Mouse (Mus musculus) heart, postnatal 0 days (tissue): ENCODE measurements around the gene Vps41. TPM values are rescaled to one million over a fixed set of nuclear protein-coding genes. Genes with fewer than 3 reads are reported as not detected.

ENCODE experiments used
- ATAC-seq: fragments of 200-750 bp; cut with Nextera tagmentation; 2 replicates; pipeline ENCODE4 v1.8.0; 2017; ENCODE audit warnings: low read depth, moderate number of reproducible peaks, moderate library complexity; ENCODE audit not compliant: insufficient read depth
- DNase-seq: peaks from one replicate; pipeline ENCODE4 v3.0.0-alpha.2; 2016; ENCODE audit warnings: low spot score
- H3K27ac ChIP-seq: fragments of 300-500 bp; sonication (generic); 2 replicates; pipeline ENCODE4 v1.5.1; 2014; ENCODE audit warnings: low read depth, mild to moderate bottlenecking
- H3K27me3 ChIP-seq: fragments of 300-500 bp; sonication (generic); 2 replicates; pipeline ENCODE4 v1.6.1; 2014; ENCODE audit warnings: low read length, mixed read lengths; ENCODE audit not compliant: control insufficient read depth, insufficient read depth
- H3K36me3 ChIP-seq: fragments of 300-500 bp; sonication (generic); replicated peaks from 2 replicates; pipeline ENCODE4 v1.6.1; 2014; ENCODE audit warnings: low read length, mixed read lengths; ENCODE audit not compliant: control insufficient read depth, insufficient read depth
- H3K4me1 ChIP-seq: fragments of 300-500 bp; sonication (generic); 2 replicates; pipeline ENCODE4 v1.6.1; 2014; ENCODE audit warnings: antibody characterized with exemption; ENCODE audit not compliant: control insufficient read depth, insufficient read depth
- H3K4me2 ChIP-seq: fragments of 300-500 bp; sonication (generic); 2 replicates; pipeline ENCODE4 v1.6.1; 2014; ENCODE audit warnings: low read depth, mild to moderate bottlenecking, low read length, moderate library complexity
- H3K4me3 ChIP-seq: fragments of 300-500 bp; sonication (generic); 2 replicates; pipeline ENCODE4 v1.5.1; 2014; ENCODE audit warnings: low read depth, low read length
- H3K9ac ChIP-seq: fragments of 300-500 bp; sonication (generic); replicated peaks from 2 replicates; pipeline ENCODE4 v1.6.1; 2014; ENCODE audit warnings: low read depth, low read length, mixed read lengths
- H3K9me3 ChIP-seq: fragments of 300-500 bp; sonication (generic); replicated peaks from 2 replicates; pipeline ENCODE4 v1.6.1; 2016; ENCODE audit warnings: low read length; ENCODE audit not compliant: control insufficient read depth
- CTCF ChIP-seq: IDR thresholded peaks from 2 replicates; pipeline ENCODE4 v1.5.1; 2016; ENCODE audit warnings: antibody characterized with exemption, control low read depth, low read depth
- EP300 ChIP-seq: IDR thresholded peaks from 2 replicates; pipeline ENCODE4 v1.6.1; 2016; ENCODE audit warnings: antibody characterized with exemption, low read depth
- WGBS: fragments of 180-500 bp; shearing (Covaris S2); extraction: QIAGEN DNeasy Blood & Tissue Kit; methylation state at CpG from one replicate; pipeline ENCODE4 v1.1.7; 2014; 5-methylcytosine and 5-hydroxymethylcytosine counted together
- polyA plus RNA-seq: library from polyadenylated mRNA; unstranded; fragments of >200 nt; fragmentation: Nextera tagmentation; extraction: Ambion mirVana; gene quantifications from 2 replicates; pipeline ENCODE4 v1.2.1, GENCODE M21; 2015
- total RNA-seq: library from RNA; depleted of rRNA; stranded (reverse); fragments of >200 nt; gene quantifications from 2 replicates; pipeline ENCODE4 v1.2.3, GENCODE M21; 2014; ENCODE audit warnings: low replicate concordance

Vps41 gene
- total and polyA plus RNA-seq, 2 experiments from 2014 or later = 25.2 to 32.6 TPM

- no peaks in the 10 kb centered on the region for H3K27me3 ChIP-seq
- no peak overlapping the region for H3K4me2 ChIP-seq
- 81% methylated on average over 1 of the region's 1 CpGs for WGBS
- H3K9ac ChIP-seq = no peak overlapping the region
- no peaks in the 10 kb centered on the region for H3K9me3 ChIP-seq
- DNase-seq (no peak), ATAC-seq (no peak)
- H3K4me3 ChIP-seq = no peak overlapping the region
- H3K4me1 ChIP-seq = no peaks in the 10 kb centered on the region
- no peaks in the 10 kb centered on the region for H3K36me3 ChIP-seq
- TF ChIP-seq CTCF = no peak
- no peak for TF ChIP-seq EP300
- no peak overlapping the region for H3K27ac ChIP-seq
Observed at GRCm38 (mm10) chr13:18761452-18761851, 44.4 kb downstream of the Vps41 start.

GRCm38 (mm10) chr13:18767893-18768292, 50.8 kb downstream of the Vps41 start:
- H3K27me3 ChIP-seq = no peaks in the 10 kb centered on the region
- H3K4me1 ChIP-seq = no peaks in the 10 kb centered on the region
- no peak for ATAC-seq
- no peaks in the 10 kb centered on the region for H3K36me3 ChIP-seq
- no peak overlapping the region for H3K27ac ChIP-seq
- no peak overlapping the region for H3K9ac ChIP-seq
- DNase-seq = no peak
- 25% methylated on average over 2 of the region's 2 CpGs for WGBS
- no peak for TF ChIP-seq EP300
- no peak for TF ChIP-seq CTCF
- H3K9me3 ChIP-seq = no peaks in the 10 kb centered on the region
- H3K4me2 ChIP-seq = no peak overlapping the region
- H3K4me3 ChIP-seq = no peak overlapping the region

GRCm38 (mm10) chr13:18768495-18768894, 51.4 kb downstream of the Vps41 start:
- no peak for ATAC-seq
- H3K4me1 ChIP-seq = no peaks in the 10 kb centered on the region
- no peaks in the 10 kb centered on the region for H3K9me3 ChIP-seq
- no peak overlapping the region for H3K9ac ChIP-seq
- H3K27ac ChIP-seq = no peak overlapping the region
- H3K4me2 ChIP-seq = no peak overlapping the region
- TF ChIP-seq CTCF (no peak), EP300 (no peak)
- WGBS = 83% methylated on average over 3 of the region's 3 CpGs
- H3K36me3 ChIP-seq = no peaks in the 10 kb centered on the region
- H3K27me3 ChIP-seq = no peaks in the 10 kb centered on the region
- DNase-seq = no peak
- no peak overlapping the region for H3K4me3 ChIP-seq

- DNase-seq = no peak
- no peaks in the 10 kb centered on the region for H3K9me3 ChIP-seq
- no peaks in the 10 kb centered on the region for H3K36me3 ChIP-seq
- no peak overlapping the region for H3K27ac ChIP-seq
- no peak overlapping the region for H3K4me2 ChIP-seq
- no peaks in the 10 kb centered on the region for H3K4me1 ChIP-seq
- no peak overlapping the region for H3K9ac ChIP-seq
- 83% methylated on average over 8 of the region's 8 CpGs for WGBS
- no peak for TF ChIP-seq EP300
- no peak for TF ChIP-seq CTCF
- H3K4me3 ChIP-seq = no peak overlapping the region
- H3K27me3 ChIP-seq = no peaks in the 10 kb centered on the region
- no peak for ATAC-seq
Observed at GRCm38 (mm10) chr13:18773437-18774198, 56.5 kb downstream of the Vps41 start.

GRCm38 (mm10) chr13:18781250-18781649, 64.2 kb downstream of the Vps41 start:
- Histone ChIP-seq H3K4me3 (no peak overlapping the region), H3K9me3 (no peaks in the 10 kb centered on the region), H3K36me3 (no peaks in the 10 kb centered on the region), H3K4me2 (no peak overlapping the region), H3K27me3 (no peaks in the 10 kb centered on the region), H3K27ac (no peak overlapping the region), H3K4me1 (no peaks in the 10 kb centered on the region), H3K9ac (no peak overlapping the region)
- no peak for DNase-seq
- ATAC-seq = no peak
- WGBS = 72% methylated on average over 2 of the region's 2 CpGs
- TF ChIP-seq EP300 (no peak), CTCF (no peak)

- H3K4me3 ChIP-seq = no peak overlapping the region
- ATAC-seq (no peak), DNase-seq (no peak)
- no peak overlapping the region for H3K9ac ChIP-seq
- H3K9me3 ChIP-seq = no peaks in the 10 kb centered on the region
- H3K27ac ChIP-seq = no peak overlapping the region
- TF ChIP-seq CTCF (no peak), EP300 (no peak)
- 80% methylated on average over 1 of the region's 1 CpGs for WGBS
- H3K36me3 ChIP-seq = no peaks in the 10 kb centered on the region
- peaks cover 9% of the 10 kb centered on the region for H3K4me1 ChIP-seq
- H3K4me2 ChIP-seq = no peak overlapping the region
- no peaks in the 10 kb centered on the region for H3K27me3 ChIP-seq
Observed at GRCm38 (mm10) chr13:18785702-18786101, 68.6 kb downstream of the Vps41 start.
